Mouse (Mus musculus): ENCODE measurements around the gene Lhfp.
A peak's percentile ranks its signal among the peaks of the same experiment; 100 is the strongest.
"Not testable (repeated sequence)": the region's sequence is repeated elsewhere in the genome, so short reads cannot be mapped to it uniquely, and the experiment has no call there.

Gene Lhfp

DNA sequence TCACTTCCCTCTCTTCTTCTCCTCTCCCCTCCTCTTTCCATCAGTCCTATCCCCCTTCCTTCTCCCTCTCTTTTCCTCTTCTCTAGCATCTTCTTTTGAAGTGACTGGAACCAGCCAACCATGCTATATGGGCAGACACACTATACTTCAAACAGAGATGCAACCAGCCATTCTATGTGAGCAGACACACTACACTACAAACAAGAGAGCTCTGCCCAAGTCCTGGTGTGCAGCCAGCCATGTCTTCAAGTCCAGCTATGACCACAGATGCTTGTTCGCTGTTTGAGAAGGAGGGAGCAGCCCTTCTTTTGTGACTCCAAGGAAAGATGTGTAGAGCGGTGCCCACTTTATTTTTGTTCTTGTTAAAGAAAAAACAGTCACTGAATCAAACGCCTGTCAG lies 231.9 kb downstream of the Lhfp start:
- no peak for DNase-seq (ENCODE audit: low read depth, low spot score)

DNA sequence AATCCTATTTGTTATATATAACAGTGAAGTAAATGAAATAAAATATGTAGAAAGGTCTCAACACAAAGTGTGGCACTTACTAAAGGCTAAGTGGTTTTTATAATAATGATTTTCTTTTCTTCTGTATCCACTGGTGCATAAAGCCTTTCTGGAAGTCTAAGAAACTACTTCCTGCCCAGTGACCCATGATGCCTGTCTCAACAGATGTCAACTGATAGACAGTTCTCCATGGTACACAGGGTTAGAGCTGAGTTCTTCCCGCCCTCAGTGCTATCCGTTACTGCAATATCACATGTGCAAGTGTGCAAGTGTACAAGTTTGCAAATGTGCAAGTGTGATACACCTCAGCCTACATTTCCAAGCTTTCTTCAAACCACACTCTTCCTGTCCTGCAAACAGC lies 236.7 kb downstream of the Lhfp start:
- no peak for DNase-seq (ENCODE audit: low read depth, low spot score)

DNA sequence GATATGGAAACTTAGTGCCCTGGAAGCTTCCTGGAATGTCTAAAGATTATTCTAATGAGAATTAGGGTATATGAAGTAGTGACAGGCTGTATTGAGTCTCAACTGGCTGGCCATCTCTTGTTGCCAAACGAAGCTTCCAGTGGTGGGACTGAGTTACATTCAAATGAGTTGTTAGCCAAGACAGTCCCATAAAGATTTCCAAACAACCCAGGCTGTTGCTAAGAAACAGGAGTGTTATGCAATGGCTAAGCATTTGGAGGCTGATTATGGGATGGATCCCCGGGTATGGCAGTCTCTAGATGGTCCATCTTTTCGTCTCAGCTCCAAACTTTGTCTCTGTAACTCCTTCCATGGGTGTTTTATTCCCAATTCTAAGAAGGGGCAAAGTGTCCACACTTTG lies 240.7 kb downstream of the Lhfp start:
- not testable (repeated sequence) for DNase-seq (ENCODE audit: low read depth, low spot score)

- DNase-seq (ENCODE audit: low read depth, low spot score), result no peak
Observed at GRCm38 (mm10) chr3:53284023-53284422, 242.7 kb downstream of the Lhfp start.

- no peak for DNase-seq (ENCODE audit: low read depth, low spot score)
Observed at GRCm38 (mm10) chr3:53284471-53285177, 243.3 kb downstream of the Lhfp start.

- DNase-seq (ENCODE audit: low read depth, low spot score), result no peak
Observed at GRCm38 (mm10) chr3:53288662-53289061, 247.3 kb downstream of the Lhfp start.

DNA sequence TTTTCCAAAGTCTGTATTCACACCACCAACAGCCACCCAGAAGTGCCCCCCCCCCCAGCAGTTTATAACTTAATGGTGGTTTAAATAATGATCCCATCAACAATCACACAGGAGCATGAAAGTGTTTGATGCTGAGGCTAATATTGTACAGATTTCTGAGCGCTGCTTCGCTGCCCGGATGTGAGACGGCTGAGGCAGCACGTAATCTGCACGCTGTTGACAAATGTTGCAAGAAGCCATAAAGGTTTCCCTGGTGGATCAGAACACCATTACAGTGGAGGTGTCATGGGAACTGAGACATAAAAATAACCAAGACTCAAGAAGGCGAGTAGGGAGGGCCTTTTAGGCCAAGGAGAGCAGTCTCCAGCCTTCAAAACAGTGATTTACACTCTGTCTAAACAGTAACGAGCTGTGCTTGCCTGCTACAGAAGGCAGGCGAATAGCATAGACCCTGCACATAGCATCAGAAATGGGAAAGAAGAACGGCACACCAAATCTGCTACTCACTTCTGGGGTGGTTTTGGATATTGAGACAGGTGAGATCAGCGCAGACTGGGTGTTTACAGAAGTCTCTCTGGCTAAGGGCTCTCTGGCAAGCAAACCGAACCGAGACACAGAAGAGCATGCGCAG lies 248.4 kb downstream of the Lhfp start:
- no peak for DNase-seq (ENCODE audit: low read depth, low spot score)

DNA sequence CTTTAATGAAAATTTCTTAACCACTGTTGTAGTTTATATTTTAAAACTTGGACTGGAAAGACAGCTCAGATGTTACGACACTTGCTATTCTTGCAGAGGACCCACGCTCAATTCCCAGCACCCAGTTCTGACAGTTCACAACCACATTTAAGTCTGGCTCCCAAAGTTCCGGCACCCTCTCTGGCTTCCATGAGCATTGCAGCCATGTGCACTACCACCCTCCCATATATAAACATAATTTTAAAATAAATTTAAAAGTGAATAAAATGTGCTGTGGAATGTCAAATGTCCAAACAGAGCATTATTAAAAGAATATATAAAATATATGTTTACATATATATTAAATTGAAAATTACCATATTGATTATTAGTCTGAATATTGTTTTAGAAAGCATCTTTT lies 249.9 kb downstream of the Lhfp start:
- DNase-seq (ENCODE audit: low read depth, low spot score), result no peak

DNA sequence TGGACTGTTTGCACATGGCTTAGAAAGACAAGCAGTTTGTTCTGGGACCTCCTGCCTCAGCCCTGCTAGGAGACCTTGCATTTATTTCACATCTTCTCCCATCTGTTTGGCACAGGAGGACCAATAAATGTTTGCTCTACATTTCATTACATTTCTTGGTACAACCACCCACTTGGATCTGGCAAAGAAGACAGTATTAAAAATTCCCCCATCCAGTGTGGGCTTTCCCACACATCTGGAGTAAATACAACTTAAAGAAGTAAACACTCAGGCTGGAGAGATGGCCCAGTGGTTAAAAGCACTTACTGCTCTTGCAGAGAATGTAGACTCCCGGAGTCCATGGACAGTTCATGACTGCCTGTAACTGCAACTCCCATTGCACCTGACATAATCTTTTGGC lies 250.6 kb downstream of the Lhfp start:
- DNase-seq (ENCODE audit: low read depth, low spot score), result no peak

GRCm38 (mm10) chr3:53292474-53292873 lies 251.1 kb downstream of the Lhfp start:
- DNase-seq (ENCODE audit: low read depth, low spot score), result no peak

DNA sequence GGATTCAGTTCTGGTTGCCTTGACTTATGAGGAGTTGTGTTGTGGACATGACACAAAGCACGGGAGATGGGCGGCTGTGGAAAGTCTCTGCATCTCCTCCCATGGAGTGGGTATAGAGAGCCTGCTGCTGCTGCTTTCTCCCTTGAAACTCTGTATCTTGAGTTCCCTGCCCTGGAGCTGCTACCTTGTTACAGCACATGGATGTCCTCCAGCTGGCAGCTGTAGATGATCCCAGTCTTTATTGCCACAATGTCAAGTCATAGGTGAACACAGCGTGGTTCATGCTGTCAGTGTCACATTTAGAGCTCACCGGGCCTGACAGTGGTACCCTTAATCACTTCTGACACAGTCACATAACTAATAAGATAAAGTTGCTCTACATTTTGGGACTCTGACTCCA lies 251.7 kb downstream of the Lhfp start:
- no peak for DNase-seq (ENCODE audit: low read depth, low spot score)

- DNase-seq (ENCODE audit: low read depth, low spot score), result peak; percentile 58
Observed at GRCm38 (mm10) chr3:53293901-53294433, 252.6 kb downstream of the Lhfp start.

GRCm38 (mm10) chr3:53294855-53295254 lies 253.5 kb downstream of the Lhfp start:
- no peak for DNase-seq (ENCODE audit: low read depth, low spot score)

DNA sequence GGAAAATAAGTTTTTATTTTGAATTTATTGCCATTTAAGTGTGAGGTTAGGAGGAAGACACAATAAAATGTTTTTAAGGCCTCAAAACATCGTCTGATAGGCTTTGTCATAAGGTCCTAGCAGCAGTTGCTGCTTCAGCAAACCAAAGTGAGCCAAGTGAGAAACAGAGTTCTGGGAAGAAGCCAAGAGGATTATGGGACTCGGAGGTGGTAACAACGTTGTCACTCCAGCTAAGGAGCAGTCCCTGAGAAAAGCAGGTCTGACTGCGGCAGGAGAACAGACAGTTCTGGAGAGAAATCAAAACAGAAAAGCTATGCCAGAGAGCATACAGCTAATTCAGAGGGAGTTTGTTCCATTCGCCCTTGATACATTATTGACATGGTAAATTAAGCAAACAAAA lies 260.5 kb downstream of the Lhfp start:
- no peak for DNase-seq (ENCODE audit: low read depth, low spot score)

GRCm38 (mm10) chr3:53304123-53304900 lies 263.0 kb downstream of the Lhfp start:
- no peak for DNase-seq (ENCODE audit: low read depth, low spot score)

DNA sequence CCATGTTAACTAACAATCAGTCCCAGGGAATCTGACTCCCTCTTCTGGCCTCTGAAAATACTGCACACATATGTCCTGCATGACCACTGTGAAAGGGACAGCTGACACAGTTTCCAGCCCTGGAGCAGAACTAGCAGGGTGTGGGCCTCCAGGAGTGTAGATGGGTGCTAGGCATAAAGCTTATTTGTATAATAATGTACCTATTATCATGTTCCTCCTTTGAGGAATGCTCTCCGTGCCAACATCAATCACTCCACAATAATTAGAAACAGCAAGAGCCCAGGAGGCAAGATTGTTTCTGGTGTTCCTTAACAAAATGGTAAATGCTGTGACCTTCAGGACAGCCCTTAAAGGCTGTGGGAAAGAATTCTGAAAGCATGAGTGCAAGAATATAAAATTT lies 264.5 kb downstream of the Lhfp start:
- no peak for DNase-seq (ENCODE audit: low read depth, low spot score)

DNA sequence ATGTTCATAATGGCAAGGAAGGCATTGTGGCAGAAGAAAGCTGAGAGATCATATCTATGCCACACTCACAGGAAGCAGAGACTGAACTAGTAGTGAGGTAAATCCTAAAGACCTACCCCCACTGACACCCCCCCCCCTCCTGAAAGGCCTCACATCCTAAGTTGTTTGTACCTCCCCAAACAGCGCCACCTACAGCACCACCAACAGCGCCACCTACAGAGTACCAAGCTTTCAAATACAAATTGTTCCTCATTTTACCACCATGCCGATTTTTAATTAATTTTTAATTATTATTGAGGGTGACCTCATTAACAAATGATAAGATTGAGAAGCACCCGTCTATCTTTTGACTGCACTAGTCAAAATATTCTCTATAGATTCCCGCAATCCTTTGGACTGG lies 267.3 kb downstream of the Lhfp start:
- DNase-seq (ENCODE audit: low read depth, low spot score), result no peak

DNA sequence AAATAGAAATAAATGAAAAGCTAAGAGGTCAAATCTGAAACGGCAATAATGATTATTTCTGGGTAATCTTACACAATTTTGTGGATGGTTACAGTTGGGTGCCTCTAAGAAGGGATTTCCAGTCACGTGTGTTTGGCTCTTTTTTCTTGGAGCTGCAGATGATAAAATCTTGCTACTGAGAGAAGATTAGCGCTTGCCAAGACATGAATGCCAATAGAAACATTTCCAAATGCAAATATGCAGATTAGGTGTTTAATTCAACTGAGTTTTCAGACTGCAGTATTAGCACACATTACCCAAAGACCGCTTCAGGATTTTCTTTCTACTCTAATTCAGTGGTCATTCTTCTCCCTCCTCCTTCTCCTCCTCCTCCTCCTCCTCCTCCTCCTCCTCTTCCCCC lies 268.8 kb downstream of the Lhfp start:
- DNase-seq (ENCODE audit: low read depth, low spot score), result no peak

DNA sequence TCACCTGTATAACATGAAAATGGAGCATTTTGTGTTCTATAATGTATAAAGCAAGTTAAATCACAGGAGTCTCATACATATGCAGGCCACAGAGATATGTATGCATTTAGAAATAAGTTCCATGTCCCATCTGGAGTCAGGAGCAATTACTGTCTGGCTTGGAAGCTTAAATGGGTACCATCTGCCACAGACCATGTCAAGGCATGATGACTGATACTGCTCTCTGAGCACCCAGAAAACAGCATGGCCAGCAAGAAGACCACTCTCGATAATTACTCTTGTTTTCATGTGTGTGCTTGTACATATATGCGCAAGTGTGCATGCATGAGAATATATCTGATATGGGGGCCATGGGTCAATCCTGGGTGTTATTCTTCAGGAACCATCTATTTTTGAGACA lies 269.3 kb downstream of the Lhfp start:
- DNase-seq (ENCODE audit: low read depth, low spot score), result no peak

All from forelimb bud, embryonic 11.5 days (tissue).